Mouse (Mus musculus) lung, postnatal 0 days (tissue): Measurements from ENCODE around the gene Cactin. TPM values are rescaled to one million over a fixed set of nuclear protein-coding genes. Genes with fewer than 3 reads are reported as not detected.
A peak's percentile ranks its signal among the peaks of the same experiment; 100 is the strongest.

Source experiments
- ATAC-seq: fragments of 200-750 bp; cut with Nextera tagmentation; 2 replicates; pipeline ENCODE4 v1.8.0; 2017; ENCODE audit warnings: moderate library complexity
- DNase-seq: peaks from one replicate; pipeline ENCODE4 v3.0.0-alpha.2; 2016; ENCODE audit warnings: low spot score
- H3K27ac ChIP-seq: fragments of 300-500 bp; sonication (generic); 2 replicates; pipeline ENCODE4 v1.5.1; 2014; ENCODE audit warnings: antibody characterized with exemption, mild to moderate bottlenecking, low read length, mixed read lengths
- H3K27me3 ChIP-seq: fragments of 300-500 bp; sonication (generic); replicated peaks from 2 replicates; pipeline ENCODE4 v1.6.1; 2014; ENCODE audit warnings: low read length, mixed read lengths; ENCODE audit not compliant: insufficient read depth
- H3K36me3 ChIP-seq: fragments of 300-500 bp; sonication (generic); 2 replicates; pipeline ENCODE4 v1.6.1; 2014; ENCODE audit warnings: low read length, mixed read lengths; ENCODE audit not compliant: insufficient read depth
- H3K4me1 ChIP-seq: fragments of 300-500 bp; sonication (generic); 2 replicates; pipeline ENCODE4 v1.6.1; 2014; ENCODE audit warnings: antibody characterized with exemption, low read depth, low read length, mixed read lengths; ENCODE audit not compliant: insufficient read depth
- H3K4me2 ChIP-seq: fragments of 300-500 bp; sonication (generic); replicated peaks from 2 replicates; pipeline ENCODE4 v1.6.1; 2014; ENCODE audit warnings: low read depth, mild to moderate bottlenecking, low read length, moderate library complexity, mixed read lengths
- H3K4me3 ChIP-seq: fragments of 300-500 bp; sonication (generic); 2 replicates; pipeline ENCODE4 v1.5.1; 2014; ENCODE audit warnings: low read depth, low read length
- H3K9ac ChIP-seq: fragments of 300-500 bp; sonication (generic); replicated peaks from 2 replicates; pipeline ENCODE4 v1.6.1; 2014; ENCODE audit warnings: low read depth, mild to moderate bottlenecking
- H3K9me3 ChIP-seq: fragments of 300-500 bp; sonication (generic); 2 replicates; pipeline ENCODE4 v1.6.1; 2016; ENCODE audit warnings: low read length, mixed read lengths
- CTCF ChIP-seq: IDR thresholded peaks from 2 replicates; pipeline ENCODE4 v1.5.1; 2016; ENCODE audit warnings: antibody characterized with exemption, mild to moderate bottlenecking
- EP300 ChIP-seq: IDR thresholded peaks from 2 replicates; pipeline ENCODE4 v1.6.1; 2016; ENCODE audit warnings: antibody characterized with exemption, mild to moderate bottlenecking, control low read depth
- WGBS: fragments of 180-500 bp; shearing (Covaris S2); extraction: QIAGEN DNeasy Blood & Tissue Kit; methylation state at CpG from one replicate; pipeline ENCODE4 v1.1.7; 2014; 5-methylcytosine and 5-hydroxymethylcytosine counted together
- polyA plus RNA-seq: library from polyadenylated mRNA; unstranded; fragments of >200 nt; fragmentation: Nextera tagmentation; extraction: Ambion mirVana; gene quantifications from 2 replicates; pipeline ENCODE4 v1.2.1, GENCODE M21; 2015

The Cactin gene
- polyA plus RNA-seq, 1 experiment from 2014 or later, result 20.3 TPM

DNA sequence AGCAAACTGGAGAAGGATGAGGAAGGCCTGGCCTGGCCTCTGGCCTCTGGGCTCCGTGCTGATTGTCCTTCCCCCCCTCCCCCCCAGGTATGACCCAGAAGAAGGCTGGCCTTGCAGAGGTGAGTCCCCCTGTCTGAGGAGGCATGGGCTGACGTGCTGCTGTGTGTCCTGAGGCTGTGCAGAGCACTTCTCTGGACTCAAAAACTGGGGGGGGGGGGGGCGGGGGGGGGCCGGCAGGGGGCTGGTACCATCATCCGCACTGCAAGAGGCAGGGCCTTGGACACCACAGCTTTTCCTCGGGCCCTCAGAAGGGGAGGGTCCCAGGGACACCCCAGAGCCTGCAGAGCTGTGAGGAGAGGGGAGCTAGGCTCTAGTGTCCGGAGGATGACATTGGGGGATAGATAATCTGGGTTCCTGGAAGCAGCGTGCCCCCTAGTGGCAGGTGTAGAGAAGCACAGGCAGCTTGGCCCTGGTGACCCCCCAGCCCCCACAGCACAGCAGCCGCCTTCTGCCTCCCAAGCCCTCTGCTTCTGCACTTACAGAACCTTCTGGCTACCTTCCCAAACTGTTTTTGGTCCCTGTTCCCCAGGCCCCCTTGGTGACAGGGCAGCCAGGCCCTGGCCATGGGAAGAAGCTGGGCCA lies 16.2 kb upstream of the Cactin start:
- Histone ChIP-seq H3K27me3 (no peaks in the 10 kb centered on the region), H3K4me2 (no peak overlapping the region), H3K4me3 (no peak overlapping the region), H3K4me1 (peaks cover 14% of the 10 kb centered on the region), H3K27ac (no peak overlapping the region), H3K9ac (no peak overlapping the region), H3K9me3 (no peaks in the 10 kb centered on the region), H3K36me3 (peaks cover 33% of the 10 kb centered on the region)
- DNase-seq (peak; percentile 82), ATAC-seq (peak; percentile 34)
- peak; percentile 94 for TF ChIP-seq CTCF
- TF ChIP-seq EP300, result no peak
- 23% methylated on average over 6 of the region's 9 CpGs for WGBS

GRCm38 (mm10) chr10:81305663-81306062 lies 15.2 kb upstream of the Cactin start:
- H3K4me2 ChIP-seq, result no peak overlapping the region
- H3K27me3 ChIP-seq, result no peaks in the 10 kb centered on the region
- H3K36me3 ChIP-seq, result peaks cover 34% of the 10 kb centered on the region
- 92% methylated on average over 14 of the region's 14 CpGs for WGBS
- no peak overlapping the region for H3K27ac ChIP-seq
- no peak overlapping the region for H3K4me3 ChIP-seq
- DNase-seq (no peak), ATAC-seq (no peak)
- TF ChIP-seq EP300 (no peak), CTCF (no peak)
- H3K4me1 ChIP-seq, result peaks cover 8% of the 10 kb centered on the region
- no peak overlapping the region for H3K9ac ChIP-seq
- H3K9me3 ChIP-seq, result no peaks in the 10 kb centered on the region

DNA sequence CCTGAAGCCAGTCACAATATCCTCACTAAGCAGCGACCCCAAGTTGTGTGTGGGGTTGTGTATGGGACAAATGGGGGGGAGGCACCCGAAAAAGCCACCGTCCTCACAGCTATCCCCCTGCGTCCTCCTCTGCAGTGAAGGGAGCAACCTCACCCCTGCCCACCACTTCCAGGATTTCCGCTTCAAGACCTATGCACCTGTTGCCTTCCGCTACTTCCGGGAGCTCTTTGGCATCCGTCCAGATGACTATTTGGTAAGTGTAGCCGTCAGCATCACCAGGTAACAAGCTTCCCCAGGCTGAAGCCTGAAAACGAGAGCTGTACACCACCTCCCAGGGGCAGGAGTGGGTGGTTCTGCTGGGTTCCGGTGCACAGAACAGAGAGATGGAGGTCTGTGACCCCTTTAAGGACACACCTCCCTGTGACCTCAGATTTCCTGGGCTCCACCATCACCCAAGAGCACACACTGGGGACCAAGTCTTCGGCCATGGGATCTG lies 14.7 kb upstream of the Cactin start:
- Histone ChIP-seq H3K9ac (no peak overlapping the region), H3K36me3 (peaks cover 36% of the 10 kb centered on the region), H3K4me2 (no peak overlapping the region), H3K27ac (no peak overlapping the region), H3K9me3 (no peaks in the 10 kb centered on the region), H3K4me1 (peaks cover 8% of the 10 kb centered on the region), H3K4me3 (no peak overlapping the region), H3K27me3 (no peaks in the 10 kb centered on the region)
- ATAC-seq (no peak), DNase-seq (no peak)
- WGBS, result 80% methylated on average over 12 of the region's 12 CpGs
- TF ChIP-seq EP300 (no peak), CTCF (no peak)

- Histone ChIP-seq H3K4me2 (no peak overlapping the region), H3K4me3 (no peak overlapping the region), H3K9ac (no peak overlapping the region), H3K4me1 (peaks cover 8% of the 10 kb centered on the region), H3K27me3 (no peaks in the 10 kb centered on the region), H3K36me3 (peaks cover 36% of the 10 kb centered on the region), H3K9me3 (no peaks in the 10 kb centered on the region), H3K27ac (no peak overlapping the region)
- no peak for DNase-seq
- WGBS, result 92% methylated on average over 21 of the region's 21 CpGs
- TF ChIP-seq CTCF, result no peak
- TF ChIP-seq EP300, result no peak
- ATAC-seq, result no peak
These were observed 13.8 kb upstream of the Cactin start for GRCm38 (mm10) chr10:81306837-81307682.

DNA sequence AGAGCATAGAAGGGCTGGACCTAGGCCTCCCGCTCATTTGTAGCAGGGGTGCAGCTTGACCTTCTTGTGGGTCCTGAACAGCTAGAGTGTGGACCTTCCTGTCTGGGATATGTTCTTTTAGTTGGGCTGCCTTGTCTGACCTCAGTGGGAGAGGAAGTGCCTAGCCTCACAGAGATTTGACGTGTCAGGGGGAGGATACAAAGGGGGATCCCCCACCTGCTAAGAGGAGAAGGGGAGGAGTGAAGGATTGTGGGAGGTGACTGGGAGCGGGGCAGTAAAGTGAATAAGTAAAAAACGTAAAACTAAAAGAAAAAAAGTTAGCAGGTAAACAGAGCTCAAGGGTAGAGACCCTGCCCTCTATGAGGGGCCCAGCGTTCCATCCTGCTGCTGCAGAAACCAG lies 11.3 kb upstream of the Cactin start:
- no peaks in the 10 kb centered on the region for H3K9me3 ChIP-seq
- H3K4me3 ChIP-seq, result no peak overlapping the region
- H3K27ac ChIP-seq, result no peak overlapping the region
- ATAC-seq (no peak), DNase-seq (no peak)
- no peak overlapping the region for H3K9ac ChIP-seq
- TF ChIP-seq CTCF (no peak), EP300 (no peak)
- H3K36me3 ChIP-seq, result peaks cover 43% of the 10 kb centered on the region
- H3K4me1 ChIP-seq, result no peaks in the 10 kb centered on the region
- H3K27me3 ChIP-seq, result no peaks in the 10 kb centered on the region
- 73% methylated on average over 5 of the region's 5 CpGs for WGBS
- H3K4me2 ChIP-seq, result no peak overlapping the region

DNA sequence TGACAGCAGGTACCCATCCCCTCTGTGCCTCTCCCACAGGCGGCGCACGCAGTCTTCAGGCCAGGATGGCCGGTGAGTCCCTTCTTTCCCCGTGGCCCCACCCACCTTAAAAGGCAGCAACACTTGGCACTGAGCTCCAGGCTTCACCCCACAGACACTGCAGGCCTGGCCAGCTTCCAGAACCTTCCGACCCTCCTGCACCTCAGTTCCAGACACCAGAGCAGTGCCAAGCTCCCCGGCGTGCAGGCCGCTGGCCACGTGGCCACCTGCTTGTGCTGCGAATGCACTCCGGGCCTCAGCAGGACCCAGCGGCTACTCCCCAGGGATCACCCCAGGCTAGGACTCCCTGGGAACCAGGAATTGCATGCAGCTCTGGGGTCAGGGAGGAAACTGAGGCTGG lies 7.3 kb upstream of the Cactin start:
- Histone ChIP-seq H3K4me2 (no peak overlapping the region), H3K9ac (no peak overlapping the region), H3K9me3 (no peaks in the 10 kb centered on the region), H3K27me3 (no peaks in the 10 kb centered on the region), H3K4me3 (no peak overlapping the region), H3K4me1 (no peaks in the 10 kb centered on the region), H3K27ac (no peak overlapping the region), H3K36me3 (peaks cover 19% of the 10 kb centered on the region)
- TF ChIP-seq EP300, result no peak
- TF ChIP-seq CTCF, result no peak
- no peak for DNase-seq
- WGBS, result 90% methylated on average over 13 of the region's 13 CpGs
- ATAC-seq, result no peak
